Mouse (Mus musculus) embryonic facial prominence, embryonic 15.5 days (tissue): Measurements from ENCODE around the gene Magi2. TPM values are rescaled to one million over a fixed set of nuclear protein-coding genes. Genes with fewer than 3 reads are reported as not detected.
"Not testable (repeated sequence)": the region's sequence is repeated elsewhere in the genome, so short reads cannot be mapped to it uniquely, and the experiment has no call there.

Source experiments
- ATAC-seq: fragments of 200-750 bp; cut with Nextera tagmentation; 2 replicates; pipeline ENCODE4 v1.8.0; 2017; ENCODE audit warnings: low read depth, moderate TSS enrichment; ENCODE audit not compliant: insufficient number of reproducible peaks, low FRiP score, low TSS enrichment
- H3K27ac ChIP-seq: fragments of 300-500 bp; sonication (generic); replicated peaks from 2 replicates; pipeline ENCODE4 v1.5.1; 2015; ENCODE audit warnings: mild to moderate bottlenecking, inconsistent platforms
- H3K27me3 ChIP-seq: fragments of 300-500 bp; sonication (generic); 2 replicates; pipeline ENCODE4 v1.6.1; 2015; ENCODE audit warnings: inconsistent platforms
- H3K36me3 ChIP-seq: fragments of 300-500 bp; sonication (generic); 2 replicates; pipeline ENCODE4 v1.6.1; 2015; ENCODE audit warnings: mild to moderate bottlenecking, inconsistent platforms
- H3K4me1 ChIP-seq: fragments of 300-500 bp; sonication (generic); 2 replicates; pipeline ENCODE4 v1.6.1; 2015; ENCODE audit warnings: inconsistent platforms
- H3K4me2 ChIP-seq: fragments of 300-500 bp; sonication (generic); replicated peaks from 2 replicates; pipeline ENCODE4 v1.6.1; 2015; ENCODE audit warnings: mild to moderate bottlenecking, inconsistent platforms
- H3K4me3 ChIP-seq: fragments of 300-500 bp; sonication (generic); replicated peaks from 2 replicates; pipeline ENCODE4 v1.5.1; 2015; ENCODE audit warnings: mild to moderate bottlenecking, inconsistent platforms
- H3K9ac ChIP-seq: fragments of 300-500 bp; sonication (generic); 2 replicates; pipeline ENCODE4 v1.6.1; 2015; ENCODE audit warnings: inconsistent platforms
- H3K9me3 ChIP-seq: fragments of 300-500 bp; sonication (generic); replicated peaks from 2 replicates; pipeline ENCODE4 v1.6.1; 2016; ENCODE audit warnings: inconsistent platforms
- WGBS: fragments of 180-500 bp; shearing (Covaris S2); methylation state at CpG from one replicate; pipeline ENCODE4 v1.1.7; 2015; 5-methylcytosine and 5-hydroxymethylcytosine counted together
- polyA plus RNA-seq: library from polyadenylated mRNA; unstranded; fragments of >200 nt; fragmentation: Nextera tagmentation; extraction: Ambion mirVana; gene quantifications from 2 replicates; pipeline ENCODE4 v1.2.1, GENCODE M21; 2015

Magi2 gene
- polyA plus RNA-seq, 1 experiment from 2014 or later, result 6.8 TPM

DNA sequence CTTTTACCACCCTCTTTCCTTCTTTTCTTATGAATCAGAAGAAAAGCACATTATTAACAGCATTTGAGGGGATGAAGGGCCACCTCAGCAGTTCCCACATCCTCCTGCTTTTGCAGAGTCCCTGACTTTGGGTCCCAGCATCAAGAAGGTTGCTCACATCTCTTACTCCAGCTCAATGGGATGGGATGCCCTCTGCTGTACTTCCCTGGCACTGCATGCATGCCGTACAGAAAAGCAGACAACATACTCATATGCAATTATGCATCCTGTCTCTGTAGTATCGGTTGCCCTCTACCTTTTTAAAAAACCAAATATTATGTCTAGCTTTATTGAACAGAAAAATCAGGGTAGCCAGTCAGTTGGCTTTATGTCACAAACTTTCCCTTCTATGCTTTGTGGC, 37.8 kb downstream of the Magi2 start:
- H3K4me3 ChIP-seq, result no peak overlapping the region
- H3K36me3 ChIP-seq, result no peaks in the 10 kb centered on the region
- H3K9ac ChIP-seq, result no peak overlapping the region
- H3K4me2 ChIP-seq, result no peak overlapping the region
- no peak for ATAC-seq
- no peaks in the 10 kb centered on the region for H3K4me1 ChIP-seq
- no peaks in the 10 kb centered on the region for H3K9me3 ChIP-seq
- 60% methylated on average over 2 of the region's 2 CpGs for WGBS
- H3K27ac ChIP-seq, result no peak overlapping the region
- H3K27me3 ChIP-seq, result no peaks in the 10 kb centered on the region

DNA sequence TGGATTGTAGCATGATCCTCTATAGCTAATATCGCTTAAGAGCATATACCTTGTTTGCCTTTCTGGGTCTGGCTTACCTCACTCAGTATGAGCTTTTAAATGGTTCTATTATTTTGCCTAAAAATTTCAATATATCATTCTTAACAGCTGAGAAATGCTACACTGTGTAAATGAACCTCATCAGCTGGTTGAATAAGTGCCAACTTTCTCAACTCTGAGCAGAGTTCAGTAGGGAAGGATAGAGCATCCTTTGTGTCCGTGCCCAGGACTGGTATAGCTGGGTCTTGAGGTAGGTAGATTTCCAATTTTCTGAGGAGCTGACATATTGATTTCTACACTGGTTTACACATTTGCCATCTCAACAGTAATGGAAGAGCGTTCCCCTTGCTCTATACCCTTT, 65.7 kb downstream of the Magi2 start:
- no peak for ATAC-seq

DNA sequence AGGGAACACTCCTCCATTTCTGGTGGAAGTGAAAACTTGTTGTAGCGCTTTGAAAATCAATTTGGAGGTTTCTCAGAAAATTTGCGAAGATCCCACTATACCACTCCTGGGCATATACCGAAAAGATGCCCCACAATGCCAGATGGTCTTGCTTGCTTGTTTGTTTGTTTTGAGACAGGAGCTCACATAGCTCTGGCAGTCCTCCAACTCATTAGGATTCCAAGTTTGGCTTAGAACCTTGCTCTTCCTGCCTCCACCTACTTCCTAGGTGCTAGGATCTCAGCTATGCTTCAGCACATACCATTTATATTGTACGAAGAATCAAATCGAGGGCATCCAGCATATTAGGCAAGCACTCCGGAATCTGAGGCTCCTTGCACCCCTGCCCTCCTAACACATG, 79.8 kb downstream of the Magi2 start:
- ATAC-seq, result no peak

More for the DNA sequence above, 65.7 kb downstream of the Magi2 start:
- Histone ChIP-seq H3K9ac (no peak overlapping the region), H3K9me3 (no peaks in the 10 kb centered on the region), H3K27ac (no peak overlapping the region), H3K36me3 (no peaks in the 10 kb centered on the region), H3K4me3 (no peak overlapping the region), H3K4me1 (no peaks in the 10 kb centered on the region), H3K4me2 (no peak overlapping the region), H3K27me3 (no peaks in the 10 kb centered on the region)
- 86% methylated on average over 3 of the region's 3 CpGs for WGBS

DNA sequence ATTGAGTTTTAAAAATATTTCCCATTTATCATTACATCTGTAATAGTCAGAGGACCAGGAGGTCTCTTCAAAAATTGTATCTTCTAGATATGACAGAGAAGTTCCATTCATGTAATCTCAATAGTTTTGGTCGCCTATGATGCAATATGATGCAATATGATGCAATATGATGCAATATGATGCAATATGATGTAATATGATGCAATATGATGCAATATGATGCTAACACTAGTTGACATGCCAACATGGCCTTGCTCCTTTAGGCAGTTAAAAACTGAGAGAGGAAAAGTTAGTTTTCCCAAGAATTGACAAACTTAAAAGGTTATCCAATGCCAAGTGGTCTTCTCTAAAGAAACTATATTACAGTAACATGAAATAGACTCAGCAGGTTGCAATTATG, 83.0 kb downstream of the Magi2 start:
- no peaks in the 10 kb centered on the region for H3K27me3 ChIP-seq
- no peak for ATAC-seq
- H3K4me2 ChIP-seq, result no peak overlapping the region
- H3K4me1 ChIP-seq, result no peaks in the 10 kb centered on the region
- H3K9ac ChIP-seq, result no peak overlapping the region
- no peaks in the 10 kb centered on the region for H3K36me3 ChIP-seq
- 58% methylated on average over 1 of the region's 1 CpGs for WGBS
- no peak overlapping the region for H3K27ac ChIP-seq
- H3K9me3 ChIP-seq, result no peaks in the 10 kb centered on the region
- no peak overlapping the region for H3K4me3 ChIP-seq

More for the DNA sequence above, 79.8 kb downstream of the Magi2 start:
- Histone ChIP-seq H3K9me3 (no peaks in the 10 kb centered on the region), H3K4me2 (no peak overlapping the region), H3K36me3 (no peaks in the 10 kb centered on the region), H3K4me3 (no peak overlapping the region), H3K27me3 (no peaks in the 10 kb centered on the region), H3K27ac (no peak overlapping the region), H3K9ac (no peak overlapping the region), H3K4me1 (no peaks in the 10 kb centered on the region)
- 86% methylated on average over 6 of the region's 6 CpGs for WGBS

DNA sequence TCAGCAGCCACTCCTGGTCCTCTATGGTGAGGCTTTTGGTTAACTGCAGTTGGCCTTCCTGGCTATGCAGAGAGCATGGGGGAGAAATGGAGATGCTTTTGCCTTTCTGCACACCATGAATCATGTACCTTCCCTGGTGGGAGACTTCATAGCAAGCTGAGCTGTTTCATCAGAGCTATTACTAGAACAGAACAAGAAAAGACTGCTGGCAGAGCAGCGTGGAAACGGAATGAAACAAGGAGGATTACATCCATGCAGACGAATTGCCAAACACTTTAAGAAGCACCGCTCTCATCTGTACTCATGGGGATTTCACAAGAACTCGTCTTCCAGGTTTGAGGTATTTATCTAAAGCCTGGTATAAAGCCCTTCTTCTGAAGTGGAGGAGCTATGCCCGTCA, 95.7 kb downstream of the Magi2 start:
- H3K9me3 ChIP-seq, result no peaks in the 10 kb centered on the region
- H3K36me3 ChIP-seq, result no peaks in the 10 kb centered on the region
- H3K4me3 ChIP-seq, result no peak overlapping the region
- WGBS, result 55% methylated on average over 6 of the region's 6 CpGs
- no peak; the same call in 1 of the 2 replicates for ATAC-seq
- no peak overlapping the region for H3K9ac ChIP-seq
- no peaks in the 10 kb centered on the region for H3K27me3 ChIP-seq
- no peak overlapping the region for H3K4me2 ChIP-seq
- no peak overlapping the region for H3K27ac ChIP-seq
- H3K4me1 ChIP-seq, result no peaks in the 10 kb centered on the region

DNA sequence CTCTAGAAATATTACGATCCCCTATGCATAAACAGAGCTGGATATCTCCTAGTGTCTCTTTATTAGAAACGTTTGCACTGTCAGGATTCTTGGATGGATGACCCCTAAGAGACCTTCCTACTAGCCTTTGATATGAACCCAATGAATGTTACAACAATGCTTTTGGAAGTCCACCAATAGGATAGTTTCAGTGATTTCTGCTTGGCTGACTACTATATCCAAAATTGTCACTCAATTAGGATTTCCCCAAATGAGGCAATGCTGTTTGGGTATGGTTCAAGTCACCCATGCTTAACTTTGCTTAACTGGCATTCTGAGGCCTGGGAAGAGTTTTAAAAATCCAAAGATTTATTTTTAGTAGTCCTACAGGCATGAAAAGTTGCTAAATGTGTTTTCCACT, 110.7 kb downstream of the Magi2 start:
- H3K9me3 ChIP-seq, result no peaks in the 10 kb centered on the region
- WGBS, result 80% methylated on average over 2 of the region's 2 CpGs

DNA sequence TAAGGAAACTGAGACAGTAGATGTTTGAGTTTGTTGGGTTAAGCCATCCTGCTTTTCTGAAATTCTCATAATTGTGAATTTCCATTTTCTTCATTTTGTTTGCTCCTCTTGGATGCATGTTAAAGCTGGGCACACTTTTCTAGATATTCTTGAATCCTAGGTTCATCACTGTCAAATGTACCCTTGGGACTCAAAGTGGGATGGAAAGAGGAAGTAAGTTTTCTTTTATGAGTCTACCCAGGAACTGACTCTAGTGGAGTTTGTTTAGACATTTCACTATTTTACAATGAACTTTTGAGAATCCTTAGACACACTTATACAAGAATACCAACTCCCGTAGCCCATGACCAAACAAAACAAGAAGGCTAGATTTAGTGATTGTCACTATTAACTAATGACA, 141.3 kb downstream of the Magi2 start:
- Histone ChIP-seq H3K4me3 (no peak overlapping the region), H3K9ac (no peak overlapping the region), H3K27ac (no peak overlapping the region), H3K36me3 (no peaks in the 10 kb centered on the region), H3K4me1 (no peaks in the 10 kb centered on the region), H3K27me3 (no peaks in the 10 kb centered on the region), H3K9me3 (no peaks in the 10 kb centered on the region), H3K4me2 (no peak overlapping the region)
- no peak for ATAC-seq
- WGBS, result 81% methylated on average over 1 of the region's 1 CpGs

More for the DNA sequence above, 110.7 kb downstream of the Magi2 start:
- H3K9ac ChIP-seq, result no peak overlapping the region
- H3K27me3 ChIP-seq, result no peaks in the 10 kb centered on the region
- no peak overlapping the region for H3K27ac ChIP-seq
- no peak overlapping the region for H3K4me3 ChIP-seq
- ATAC-seq, result no peak
- H3K36me3 ChIP-seq, result no peaks in the 10 kb centered on the region
- no peak overlapping the region for H3K4me2 ChIP-seq
- H3K4me1 ChIP-seq, result no peaks in the 10 kb centered on the region

DNA sequence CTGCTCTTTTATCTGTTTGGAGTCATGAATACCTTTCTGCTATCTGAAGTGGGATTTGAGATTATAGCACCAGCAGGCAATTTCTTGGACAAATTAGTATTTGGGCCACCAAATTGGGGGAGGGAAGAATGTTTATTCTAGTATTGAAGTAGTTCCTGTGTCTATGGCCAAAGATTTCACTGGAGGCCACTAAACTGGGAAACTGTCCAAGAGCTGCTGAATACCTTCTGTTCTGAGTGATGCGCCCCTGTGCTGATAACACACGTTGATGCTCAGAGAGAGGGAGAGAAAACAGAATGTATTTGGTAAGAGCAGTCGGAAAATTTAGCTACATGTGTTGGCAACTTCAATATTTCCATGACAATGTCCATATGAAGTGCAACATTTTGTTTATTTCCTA, 169.0 kb downstream of the Magi2 start:
- Histone ChIP-seq H3K9ac (no peak overlapping the region), H3K4me1 (no peaks in the 10 kb centered on the region), H3K27me3 (no peaks in the 10 kb centered on the region), H3K9me3 (no peaks in the 10 kb centered on the region), H3K4me2 (no peak overlapping the region), H3K27ac (no peak overlapping the region), H3K4me3 (no peak overlapping the region), H3K36me3 (no peaks in the 10 kb centered on the region)
- no peak for ATAC-seq
- 65% methylated on average over 3 of the region's 3 CpGs for WGBS

DNA sequence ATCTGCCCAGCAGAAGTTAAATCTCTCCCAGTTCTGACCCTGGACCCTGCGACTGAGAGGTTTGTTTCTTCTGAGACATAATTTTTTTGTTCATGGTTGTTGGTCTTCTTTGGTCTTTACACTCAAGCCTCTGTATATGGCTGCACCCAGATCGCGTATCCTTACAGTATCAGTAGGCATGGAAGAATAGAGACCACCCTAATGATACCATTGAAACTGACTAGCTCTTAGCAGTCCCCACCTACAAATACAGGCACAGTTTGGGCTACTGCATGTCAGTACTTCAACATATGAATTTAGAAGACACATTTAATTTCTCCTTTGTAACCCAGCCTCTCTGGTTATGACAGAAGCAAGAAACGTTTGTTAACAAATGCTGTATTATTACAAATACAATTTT, 173.5 kb downstream of the Magi2 start:
- Histone ChIP-seq H3K9me3 (no peaks in the 10 kb centered on the region), H3K27ac (no peak overlapping the region)
- WGBS, result 80% methylated on average over 4 of the region's 4 CpGs

DNA sequence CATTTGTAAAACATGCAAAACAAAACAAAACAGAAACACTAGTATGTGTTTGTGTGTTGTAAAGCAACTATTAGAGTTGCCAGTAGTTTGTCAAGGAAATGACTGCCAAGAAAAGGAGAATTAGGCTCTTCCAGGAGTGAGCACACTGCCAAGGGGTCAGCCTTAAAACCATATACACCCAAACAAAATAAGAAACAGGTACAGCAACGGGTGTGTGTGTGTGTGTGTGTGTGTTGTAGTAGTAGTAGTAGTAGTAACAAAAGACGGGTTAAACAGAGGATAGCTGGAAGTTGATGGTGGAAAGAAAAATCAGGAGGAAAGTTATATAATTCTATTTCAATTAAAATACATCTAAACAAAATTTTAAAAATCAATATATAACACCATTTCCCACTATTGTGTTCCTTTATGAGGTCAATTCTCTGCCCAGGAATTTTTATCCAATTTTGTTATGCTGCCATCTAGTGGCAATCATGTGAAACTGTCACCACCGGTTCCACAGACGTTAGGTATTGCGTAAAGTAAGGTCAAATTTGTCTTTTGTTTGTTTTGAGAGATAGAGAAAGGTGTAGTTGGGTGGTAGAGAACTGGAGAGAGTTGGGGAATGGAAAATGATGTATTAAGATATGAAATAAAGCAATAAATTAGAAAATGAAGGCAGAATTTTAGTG, 174.0 kb downstream of the Magi2 start:
- Histone ChIP-seq H3K4me3 (no peak overlapping the region), H3K9me3 (no peaks in the 10 kb centered on the region), H3K9ac (no peak overlapping the region), H3K36me3 (no peaks in the 10 kb centered on the region), H3K27ac (no peak overlapping the region), H3K4me2 (no peak overlapping the region), H3K27me3 (no peaks in the 10 kb centered on the region), H3K4me1 (no peaks in the 10 kb centered on the region)
- ATAC-seq, result no peak
- 43% methylated on average over 5 of the region's 5 CpGs for WGBS

More for the DNA sequence above, 173.5 kb downstream of the Magi2 start:
- Histone ChIP-seq H3K4me3 (no peak overlapping the region), H3K9ac (no peak overlapping the region), H3K36me3 (no peaks in the 10 kb centered on the region), H3K4me2 (no peak overlapping the region), H3K27me3 (no peaks in the 10 kb centered on the region), H3K4me1 (no peaks in the 10 kb centered on the region)
- ATAC-seq, result no peak

DNA sequence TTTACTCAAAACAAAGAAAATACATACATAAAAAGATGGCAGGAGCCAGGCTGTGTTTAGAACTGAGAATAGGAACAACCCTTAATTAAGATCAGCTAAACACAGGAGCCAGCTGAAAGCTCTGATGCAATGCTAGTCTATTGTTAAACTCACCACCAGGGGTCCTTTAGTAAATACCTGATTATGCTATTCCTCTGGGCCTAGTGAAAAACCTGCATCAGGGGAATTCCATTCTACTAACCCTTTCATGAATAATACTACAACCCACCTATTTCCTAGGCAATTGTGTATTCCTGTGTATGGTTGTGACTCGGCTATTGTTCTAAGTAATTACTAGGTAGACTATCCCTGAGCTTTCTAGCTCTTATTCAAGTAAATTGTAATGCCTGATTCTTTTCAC, 177.4 kb downstream of the Magi2 start:
- H3K27ac ChIP-seq, ATAC-seq, H3K4me2 ChIP-seq, H3K4me1 ChIP-seq, H3K4me3 ChIP-seq, H3K9me3 ChIP-seq, H3K27me3 ChIP-seq, H3K9ac ChIP-seq, H3K36me3 ChIP-seq: not testable (repeated sequence)
- WGBS, result 92% methylated on average over 1 of the region's 1 CpGs

DNA sequence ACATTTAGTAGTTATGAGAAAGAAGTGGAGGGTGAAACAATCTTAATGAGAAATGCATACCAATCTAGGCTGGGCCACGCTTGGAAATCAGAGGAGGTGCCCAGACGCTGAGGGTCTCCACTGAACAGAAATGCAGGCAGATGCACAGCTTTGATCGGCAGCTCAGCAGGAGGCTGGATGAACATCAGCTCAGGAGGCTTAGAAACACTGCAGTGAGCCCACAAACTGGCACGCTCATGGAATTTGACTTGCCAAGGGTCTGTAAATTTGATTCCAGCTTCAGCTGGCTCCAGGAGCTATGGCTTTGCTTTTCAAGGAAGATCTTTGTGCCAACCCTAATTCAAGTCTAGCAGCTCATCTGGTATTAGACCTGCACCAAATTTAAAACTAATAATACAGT, 187.7 kb downstream of the Magi2 start:
- H3K9me3 ChIP-seq, result no peaks in the 10 kb centered on the region
- H3K4me1 ChIP-seq, result no peaks in the 10 kb centered on the region
- no peaks in the 10 kb centered on the region for H3K27me3 ChIP-seq
- no peak for ATAC-seq
- no peak overlapping the region for H3K27ac ChIP-seq
- no peaks in the 10 kb centered on the region for H3K36me3 ChIP-seq
- no peak overlapping the region for H3K4me2 ChIP-seq
- no peak overlapping the region for H3K4me3 ChIP-seq
- 41% methylated on average over 4 of the region's 4 CpGs for WGBS
- H3K9ac ChIP-seq, result no peak overlapping the region
